Mouse (Mus musculus): Measurements from ENCODE around the gene Zfyve28. TPM values are rescaled to one million over a fixed set of nuclear protein-coding genes. Genes with fewer than 3 reads are reported as not detected.

Zfyve28 gene
- polyA plus RNA-seq, 1 experiment from 2014 or later = 0.37 TPM

DNA sequence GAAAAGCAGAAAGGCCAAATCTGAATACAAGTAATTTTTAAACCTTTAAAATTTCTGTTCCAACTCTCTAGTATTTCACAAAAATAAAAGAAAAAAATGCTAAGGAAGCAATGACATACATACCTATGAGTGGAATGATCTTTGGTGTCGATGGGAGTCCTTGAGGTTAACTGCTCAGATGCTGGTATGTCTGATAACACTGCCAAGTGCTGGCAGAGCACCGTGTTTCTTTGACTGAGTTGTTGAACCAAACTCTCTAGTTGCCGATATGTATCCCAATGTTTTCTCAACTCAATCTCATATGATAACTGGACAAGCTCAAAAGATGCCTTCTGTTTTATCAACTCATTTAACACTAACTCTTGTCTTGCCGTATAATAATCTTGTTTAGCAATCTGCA, 122.5 kb downstream of the Zfyve28 start:
- no peaks in the 10 kb centered on the region for H3K9me3 ChIP-seq (replicated peaks)
- WGBS = 29% methylated on average over 4 of the region's 4 CpGs
- no peak for ATAC-seq (ENCODE audit: insufficient number of reproducible peaks, low FRiP score)
- peaks cover 13% of the 10 kb centered on the region; the same call in 1 of the 2 replicates for H3K36me3 ChIP-seq
- H3K27me3 ChIP-seq (replicated peaks) = no peaks in the 10 kb centered on the region
- H3K4me2 ChIP-seq = no peak overlapping the region
- H3K27ac ChIP-seq (ENCODE audit: poor library complexity, severe bottlenecking) = no peak overlapping the region
- H3K4me3 ChIP-seq = no peak overlapping the region
- H3K4me1 ChIP-seq (replicated peaks) = 0 out of 2 replicates have a peak, but pooled peaks cover 5% of the 10 kb centered on the region
- no peak overlapping the region for H3K9ac ChIP-seq

DNA sequence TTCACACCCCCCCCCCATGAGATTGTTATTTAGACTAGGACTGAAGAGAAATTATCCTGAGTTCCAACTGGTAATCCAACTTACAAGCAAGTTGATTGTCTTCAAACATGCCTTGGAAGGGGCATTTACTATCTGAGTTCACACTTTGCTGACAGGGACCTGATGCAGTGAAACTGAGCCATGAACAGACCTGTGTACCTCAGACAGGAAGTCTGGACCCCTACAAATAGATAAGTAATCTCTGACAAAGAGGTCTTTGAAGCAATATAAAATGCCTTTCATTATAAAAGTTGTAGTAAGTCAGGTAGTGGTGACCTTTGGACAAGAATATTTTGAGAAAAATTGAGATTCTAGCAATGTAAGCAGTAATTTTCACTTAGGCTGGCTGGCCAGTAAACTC, 139.8 kb downstream of the Zfyve28 start:
- Histone ChIP-seq H3K4me2 (no peak overlapping the region), H3K9ac (no peak overlapping the region), H3K27ac (ENCODE audit: poor library complexity, severe bottlenecking) (no peak overlapping the region), H3K4me1 (replicated peaks) (no peaks in the 10 kb centered on the region), H3K4me3 (no peak overlapping the region), H3K36me3 (peaks cover 2% of the 10 kb centered on the region), H3K9me3 (replicated peaks) (no peaks in the 10 kb centered on the region), H3K27me3 (replicated peaks) (no peaks in the 10 kb centered on the region)
- no peak for ATAC-seq (ENCODE audit: insufficient number of reproducible peaks, low FRiP score)

DNA sequence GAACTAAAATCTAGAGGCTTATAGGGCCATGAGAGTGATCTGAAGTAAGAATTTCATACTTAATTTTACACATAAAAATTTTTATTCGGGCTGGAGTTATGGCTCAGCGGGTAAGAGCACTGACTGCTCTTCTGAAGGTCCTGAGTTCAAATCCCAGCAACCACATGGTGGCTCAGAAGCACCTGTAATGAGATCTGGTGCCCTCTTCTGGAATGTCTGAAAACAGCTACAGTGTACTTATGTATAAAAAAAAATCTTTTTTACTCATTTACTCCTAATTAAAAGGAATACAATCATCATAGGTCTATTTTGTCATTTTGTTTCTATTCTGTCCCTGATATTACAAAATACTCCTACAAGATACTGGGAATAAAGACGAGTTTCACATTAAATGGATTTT, 140.7 kb downstream of the Zfyve28 start:
- no peaks in the 10 kb centered on the region for H3K4me1 ChIP-seq (replicated peaks)
- no peaks in the 10 kb centered on the region for H3K27me3 ChIP-seq (replicated peaks)
- H3K4me3 ChIP-seq = no peak overlapping the region
- no peak overlapping the region for H3K9ac ChIP-seq
- no peaks in the 10 kb centered on the region for H3K9me3 ChIP-seq (replicated peaks)
- 84% methylated on average over 3 of the region's 3 CpGs for WGBS
- H3K4me2 ChIP-seq = no peak overlapping the region
- no peak for ATAC-seq (ENCODE audit: insufficient number of reproducible peaks, low FRiP score)
- H3K36me3 ChIP-seq = no peaks in the 10 kb centered on the region
- no peak overlapping the region for H3K27ac ChIP-seq (ENCODE audit: poor library complexity, severe bottlenecking)

Other genes with a start within 250 kb of the Zfyve28 start
- gene Poln, start 119.0 kb downstream of the Zfyve28 start, polyA plus RNA-seq (2016; fragmentation: Nextera tagmentation; extraction: Ambion mirVana) = 0.37 and 0.40 TPM in 2 replicates
- 30.8 and 32.0 TPM in 2 replicates for gene Haus3, start 118.9 kb downstream of the Zfyve28 start, polyA plus RNA-seq (2016; fragmentation: Nextera tagmentation; extraction: Ambion mirVana)
- gene Mxd4, start 100.7 kb downstream of the Zfyve28 start, polyA plus RNA-seq (2016; fragmentation: Nextera tagmentation; extraction: Ambion mirVana) = 23.8 and 24.5 TPM in 2 replicates
- gene Cfap99, start 151 bp upstream of the Zfyve28 start, polyA plus RNA-seq (2016; fragmentation: Nextera tagmentation; extraction: Ambion mirVana) = 0.08 TPM in 1 of 2 replicates, not detected in the other
- 125 and 130 TPM in 2 replicates for gene Rnf4, start 47.8 kb upstream of the Zfyve28 start, polyA plus RNA-seq (2016; fragmentation: Nextera tagmentation; extraction: Ambion mirVana)
- 7.8 and 8.5 TPM in 2 replicates for gene Fam193a, start 81.5 kb upstream of the Zfyve28 start, polyA plus RNA-seq (2016; fragmentation: Nextera tagmentation; extraction: Ambion mirVana)
- gene Tnip2, start 225.5 kb upstream of the Zfyve28 start, polyA plus RNA-seq (2016; fragmentation: Nextera tagmentation; extraction: Ambion mirVana) = 15.8 and 19.5 TPM in 2 replicates
- 3.0 and 6.4 TPM in 2 replicates for gene Sh3bp2, start 237.4 kb upstream of the Zfyve28 start, polyA plus RNA-seq (2016; fragmentation: Nextera tagmentation; extraction: Ambion mirVana)